Mouse (Mus musculus): ENCODE data around the gene Disp1.

DNA sequence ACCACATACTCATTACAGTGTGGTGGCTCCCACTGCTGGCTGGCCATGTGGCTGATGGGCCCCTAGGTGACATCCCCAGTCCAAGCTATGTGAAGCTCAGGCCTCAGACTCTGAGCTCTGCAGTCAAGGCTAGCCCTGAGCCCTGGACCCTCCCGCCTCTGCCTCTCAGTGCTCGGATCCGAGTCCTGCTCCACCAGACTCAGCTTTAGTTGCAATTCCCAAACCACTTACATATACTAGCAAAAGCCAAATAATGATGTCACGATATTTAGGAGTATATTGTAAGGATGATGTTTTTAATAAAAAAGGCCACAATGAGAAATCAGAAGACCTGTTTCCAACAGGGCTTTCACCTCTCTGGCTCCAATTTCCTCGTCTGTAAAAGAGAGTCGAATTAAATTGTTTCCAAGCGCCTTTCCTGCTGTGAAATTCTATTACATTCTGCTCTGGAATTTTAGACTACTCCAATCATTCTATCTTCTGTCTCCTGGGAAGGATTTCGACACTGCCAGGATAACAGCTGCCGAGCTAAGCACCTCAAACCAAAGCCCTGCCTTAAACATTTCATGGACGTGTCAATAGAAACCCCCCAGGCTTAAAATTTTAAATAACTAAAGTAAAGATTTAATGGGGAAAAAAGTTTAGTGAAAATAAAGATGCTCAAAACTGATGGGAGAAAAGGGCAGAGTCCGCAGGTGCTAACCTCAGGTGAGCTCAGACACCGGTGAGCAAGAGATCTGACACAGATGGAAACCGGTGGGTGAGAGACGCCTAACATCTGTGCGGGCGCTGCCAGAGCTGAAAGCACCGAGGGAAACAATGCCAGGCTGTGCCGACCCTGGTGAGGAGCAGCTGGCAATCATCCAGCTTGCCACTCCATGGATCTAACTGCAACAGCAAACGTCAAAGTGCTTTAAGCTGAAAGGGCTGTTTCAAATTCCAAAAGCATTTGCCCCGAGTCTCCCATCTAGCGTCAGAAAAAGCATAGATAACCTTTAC lies 103.2 kb downstream of the Disp1 start:
- TF ChIP-seq ZNF384 (IDR thresholded peaks at IDR 0.05; ENCODE audit: low read depth, low read length) (no peak), ELF1 (IDR thresholded peaks at IDR 0.05; ENCODE audit: low read depth, low read length) (no peak), POLR2A (IDR thresholded peaks at IDR 0.05; ENCODE audit: low read depth, low read length) (no peak), ZC3H11A (IDR thresholded peaks at IDR 0.05; ENCODE audit: low read depth, low read length) (no peak), KAT2A (IDR thresholded peaks at IDR 0.05; ENCODE audit: insufficient replicate concordance, low read length) (no peak), TCF12 (IDR thresholded peaks at IDR 0.05; ENCODE audit: low read depth, low read length) (no peak), USF2 (conservative IDR thresholded peaks at IDR 0.05; ENCODE audit: low read depth, low read length) (no peak)
